Mouse (Mus musculus) stomach, embryonic 15.5 days (tissue): ENCODE measurements around the gene Adssl1. TPM values are rescaled to one million over a fixed set of nuclear protein-coding genes. Genes with fewer than 3 reads are reported as not detected.

ENCODE experiments used
- ATAC-seq: fragments of 200-750 bp; cut with Nextera tagmentation; 2 replicates; pipeline ENCODE4 v1.8.0; 2017; ENCODE audit warnings: low read depth, moderate number of reproducible peaks, moderate TSS enrichment; ENCODE audit not compliant: insufficient read depth, low FRiP score
- H3K27ac ChIP-seq: fragments of 300-500 bp; sonication (generic); 2 replicates; pipeline ENCODE4 v1.5.1; 2015; ENCODE audit warnings: mild to moderate bottlenecking, inconsistent platforms
- H3K27me3 ChIP-seq: fragments of 300-500 bp; sonication (generic); replicated peaks from 2 replicates; pipeline ENCODE4 v1.6.1; 2015; ENCODE audit warnings: inconsistent platforms
- H3K36me3 ChIP-seq: fragments of 300-500 bp; sonication (generic); 2 replicates; pipeline ENCODE4 v1.6.1; 2015; ENCODE audit warnings: inconsistent platforms
- H3K4me1 ChIP-seq: fragments of 300-500 bp; sonication (generic); 2 replicates; pipeline ENCODE4 v1.6.1; 2015; ENCODE audit warnings: inconsistent platforms
- H3K4me2 ChIP-seq: fragments of 300-500 bp; sonication (generic); 2 replicates; pipeline ENCODE4 v1.6.1; 2015; ENCODE audit warnings: mild to moderate bottlenecking, inconsistent platforms
- H3K4me3 ChIP-seq: fragments of 300-500 bp; sonication (generic); replicated peaks from 2 replicates; pipeline ENCODE4 v1.5.1; 2015; ENCODE audit warnings: inconsistent platforms
- H3K9ac ChIP-seq: fragments of 300-500 bp; sonication (generic); 2 replicates; pipeline ENCODE4 v1.6.1; 2015; ENCODE audit warnings: inconsistent platforms
- H3K9me3 ChIP-seq: fragments of 300-500 bp; sonication (generic); 2 replicates; pipeline ENCODE4 v1.6.1; 2016; ENCODE audit warnings: inconsistent platforms
- WGBS: fragments of 180-500 bp; shearing (Covaris S2); methylation state at CpG from one replicate; pipeline ENCODE4 v1.1.7; 2015; 5-methylcytosine and 5-hydroxymethylcytosine counted together
- polyA plus RNA-seq: library from polyadenylated mRNA; unstranded; fragments of >200 nt; fragmentation: Nextera tagmentation; extraction: Ambion mirVana; gene quantifications from 2 replicates; pipeline ENCODE4 v1.2.1, GENCODE M21; 2015

Adssl1 gene
- polyA plus RNA-seq, 1 experiment from 2014 or later: 4.4 TPM

- 0 out of 2 replicates have a peak, but pooled peaks cover 3% of the 10 kb centered on the region for H3K27me3 ChIP-seq
- peak; percentile 13; the same call in 1 of the 2 replicates for ATAC-seq
- no peak overlapping the region for H3K4me3 ChIP-seq
- no peak overlapping the region for H3K9ac ChIP-seq
- no peaks in the 10 kb centered on the region for H3K9me3 ChIP-seq
- H3K36me3 ChIP-seq: no peaks in the 10 kb centered on the region
- no peak overlapping the region for H3K27ac ChIP-seq
- no peak overlapping the region for H3K4me2 ChIP-seq
- 72% methylated on average over 7 of the region's 7 CpGs for WGBS
- H3K4me1 ChIP-seq: peaks cover 32% of the 10 kb centered on the region
Measured at GRCm38 (mm10) chr12:112585924-112586538, 33.8 kb upstream of the Adssl1 start.

- Histone ChIP-seq H3K4me3 (no peak overlapping the region), H3K36me3 (no peaks in the 10 kb centered on the region), H3K9me3 (no peaks in the 10 kb centered on the region), H3K4me2 (no peak overlapping the region), H3K9ac (no peak overlapping the region), H3K27ac (no peak overlapping the region; the same call in 1 of the 2 replicates), H3K4me1 (peaks cover 37% of the 10 kb centered on the region), H3K27me3 (0 out of 2 replicates have a peak, but pooled peaks cover 3% of the 10 kb centered on the region)
- ATAC-seq: no peak
- 66% methylated on average over 14 of the region's 14 CpGs for WGBS
Measured at GRCm38 (mm10) chr12:112587125-112588124, 32.4 kb upstream of the Adssl1 start.

GRCm38 (mm10) chr12:112588426-112589256, 31.2 kb upstream of the Adssl1 start, which contains the start of gene Inf2:
Gene Inf2, plus strand, starts transcription at chr12:112588784.
- peak within 1 kb of the TSS; percentile 41; the same call in 1 of the 2 replicates for H3K9ac ChIP-seq
- no peaks in the 10 kb centered on the region for H3K9me3 ChIP-seq
- under 1% methylated on average over 58 of the region's 60 CpGs for WGBS
- H3K27ac ChIP-seq: peak within 1 kb of the TSS; percentile 35; the same call in 1 of the 2 replicates
- peak within 1 kb of the TSS; percentile 97 for H3K4me2 ChIP-seq
- ATAC-seq: peak; percentile 84
- H3K36me3 ChIP-seq: no peaks in the 10 kb centered on the region
- peak within 1 kb of the TSS; percentile 64 for H3K4me3 ChIP-seq
- 0 out of 2 replicates have a peak, but pooled peaks cover 3% of the 10 kb centered on the region for H3K27me3 ChIP-seq
- peaks cover 49% of the 10 kb centered on the region for H3K4me1 ChIP-seq

GRCm38 (mm10) chr12:112589491-112590191, 30.2 kb upstream of the Adssl1 start:
- no peaks in the 10 kb centered on the region for H3K36me3 ChIP-seq
- peak overlapping the region; percentile 64 for H3K4me3 ChIP-seq
- H3K4me1 ChIP-seq: peaks cover 58% of the 10 kb centered on the region
- 0 out of 2 replicates have a peak overlapping the region, but pooled peaks have one; percentile 41 for H3K9ac ChIP-seq
- H3K27me3 ChIP-seq: 0 out of 2 replicates have a peak, but pooled peaks cover 3% of the 10 kb centered on the region
- no peaks in the 10 kb centered on the region for H3K9me3 ChIP-seq
- no peak for ATAC-seq
- H3K4me2 ChIP-seq: peak overlapping the region; percentile 97
- 48% methylated on average over 8 of the region's 8 CpGs for WGBS
- H3K27ac ChIP-seq: no peak overlapping the region

- Histone ChIP-seq H3K27ac (no peak overlapping the region), H3K9me3 (no peaks in the 10 kb centered on the region), H3K9ac (no peak overlapping the region), H3K4me2 (no peak overlapping the region), H3K4me3 (no peak overlapping the region), H3K27me3 (0 out of 2 replicates have a peak, but pooled peaks cover 3% of the 10 kb centered on the region), H3K4me1 (peaks cover 69% of the 10 kb centered on the region), H3K36me3 (no peaks in the 10 kb centered on the region)
- ATAC-seq: no peak
- 66% methylated on average over 8 of the region's 8 CpGs for WGBS
Measured at GRCm38 (mm10) chr12:112590566-112591239, 29.1 kb upstream of the Adssl1 start.

- H3K9ac ChIP-seq: no peak overlapping the region
- H3K9me3 ChIP-seq: no peaks in the 10 kb centered on the region
- no peak overlapping the region for H3K4me3 ChIP-seq
- no peaks in the 10 kb centered on the region for H3K36me3 ChIP-seq
- H3K4me1 ChIP-seq: peaks cover 68% of the 10 kb centered on the region
- ATAC-seq: no peak
- H3K27me3 ChIP-seq: 0 out of 2 replicates have a peak, but pooled peaks cover 3% of the 10 kb centered on the region
- no peak overlapping the region for H3K4me2 ChIP-seq
- no peak overlapping the region for H3K27ac ChIP-seq
- 86% methylated on average over 5 of the region's 5 CpGs for WGBS
Measured at GRCm38 (mm10) chr12:112591240-112591639, 28.6 kb upstream of the Adssl1 start.

GRCm38 (mm10) chr12:112591730-112592129, 28.1 kb upstream of the Adssl1 start:
- ATAC-seq: no peak
- Histone ChIP-seq H3K27ac (no peak overlapping the region), H3K4me2 (no peak overlapping the region), H3K4me3 (no peak overlapping the region), H3K9me3 (no peaks in the 10 kb centered on the region), H3K27me3 (0 out of 2 replicates have a peak, but pooled peaks cover 3% of the 10 kb centered on the region), H3K36me3 (no peaks in the 10 kb centered on the region), H3K9ac (no peak overlapping the region), H3K4me1 (peaks cover 68% of the 10 kb centered on the region)
- WGBS: 82% methylated on average over 3 of the region's 3 CpGs

- no peak overlapping the region for H3K4me2 ChIP-seq
- H3K4me1 ChIP-seq: peaks cover 59% of the 10 kb centered on the region
- H3K9ac ChIP-seq: no peak overlapping the region
- no peaks in the 10 kb centered on the region for H3K9me3 ChIP-seq
- no peaks in the 10 kb centered on the region for H3K36me3 ChIP-seq
- ATAC-seq: no peak
- no peak overlapping the region for H3K27ac ChIP-seq
- no peaks in the 10 kb centered on the region for H3K27me3 ChIP-seq
- WGBS: 70% methylated on average over 21 of the region's 21 CpGs
- H3K4me3 ChIP-seq: no peak overlapping the region
Measured at GRCm38 (mm10) chr12:112592985-112593734, 26.7 kb upstream of the Adssl1 start.

- no peak overlapping the region for H3K4me2 ChIP-seq
- H3K9me3 ChIP-seq: no peaks in the 10 kb centered on the region
- H3K27me3 ChIP-seq: no peaks in the 10 kb centered on the region
- no peak overlapping the region for H3K9ac ChIP-seq
- WGBS: 60% methylated on average over 16 of the region's 16 CpGs
- peak overlapping the region; percentile 54 for H3K27ac ChIP-seq
- H3K4me3 ChIP-seq: no peak overlapping the region
- no peak for ATAC-seq
- H3K4me1 ChIP-seq: peaks cover 49% of the 10 kb centered on the region
- H3K36me3 ChIP-seq: no peaks in the 10 kb centered on the region
Measured at GRCm38 (mm10) chr12:112593951-112594915, 25.6 kb upstream of the Adssl1 start.
